Mouse (Mus musculus) megakaryocyte, embryonic 14.5 days (primary cell): ENCODE data around the gene Dnah17.

ENCODE experiments used
- FLI1 ChIP-seq: IDR thresholded peaks from 2 replicates; pipeline ENCODE4 v1.6.1; 2012; ENCODE audit warnings: low read length, inconsistent platforms, mixed read lengths
- GATA1 ChIP-seq: IDR thresholded peaks from 3 replicates; pipeline ENCODE4 v1.6.1; 2012; ENCODE audit warnings: mixed read lengths, low read length, inconsistent platforms, borderline replicate concordance

GRCm38 (mm10) chr11:118088896-118089295, 41.5 kb downstream of the Dnah17 start:
- TF ChIP-seq GATA1 (no peak), FLI1 (no peak)
